Mouse (Mus musculus) G1E (cell line): ENCODE results near the gene Spata17.

ENCODE experiments used
- CTCF ChIP-seq: IDR thresholded peaks from 2 replicates; pipeline ENCODE4 v1.5.1; 2012; ENCODE audit warnings: low read depth, low read length, inconsistent platforms, mixed read lengths
- GATA1 ChIP-seq: IDR thresholded peaks from 2 replicates; pipeline ENCODE4 v1.6.1; 2012; ENCODE audit warnings: borderline replicate concordance, low read length, inconsistent platforms, mixed read lengths
- GATA2 ChIP-seq: IDR thresholded peaks from 2 replicates; pipeline ENCODE4 v1.6.1; 2012; ENCODE audit warnings: low read depth, low read length, inconsistent platforms, borderline replicate concordance
- TAL1 ChIP-seq: conservative IDR thresholded peaks from 2 replicates; pipeline ENCODE4 v1.6.1; 2012; ENCODE audit warnings: low read depth, low read length, inconsistent platforms, mixed read lengths

DNA sequence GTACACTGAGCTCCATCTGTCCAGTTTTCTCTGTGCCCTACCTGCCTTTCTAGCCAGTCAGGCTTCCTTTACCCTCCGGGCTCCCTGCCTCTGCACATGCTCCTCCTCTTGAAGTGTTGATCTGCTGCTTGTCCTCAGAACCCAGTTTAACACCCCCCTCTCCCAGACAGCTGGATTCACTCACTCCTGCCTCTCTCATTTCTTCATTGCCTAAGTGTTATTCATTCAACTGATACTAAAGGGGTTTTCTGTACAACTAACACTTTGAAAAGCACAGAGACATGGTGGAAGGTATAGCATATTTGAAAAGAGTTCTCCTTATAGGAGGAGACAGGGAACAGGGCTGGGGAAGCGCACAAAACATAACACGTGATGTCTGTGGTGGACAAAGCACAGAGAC, 114.1 kb downstream of the Spata17 start:
- TF ChIP-seq CTCF (no peak), GATA2 (no peak), TAL1 (no peak), GATA1 (no peak)
